Mouse (Mus musculus) olfactory bulb, adult 2 months (tissue): ENCODE measurements around the gene Sirt6. TPM values are rescaled to one million over a fixed set of nuclear protein-coding genes. Genes with fewer than 3 reads are reported as not detected.
A peak's percentile ranks its signal among the peaks of the same experiment; 100 is the strongest.

Source experiments
- H3K27ac ChIP-seq: fragments of 200-500 bp; 2 replicates; pipeline ENCODE4 v1.5.1; 2012; ENCODE audit warnings: low read depth, low read length; ENCODE audit not compliant: insufficient read depth
- H3K4me1 ChIP-seq: fragments of 200-500 bp; 2 replicates; pipeline ENCODE4 v1.6.1; 2012; ENCODE audit warnings: low read length; ENCODE audit not compliant: control insufficient read depth, insufficient read depth
- H3K4me3 ChIP-seq: fragments of 200-500 bp; 2 replicates; pipeline ENCODE4 v1.5.1; 2012; ENCODE audit warnings: mild to moderate bottlenecking, low read depth, low read length, moderate library complexity; ENCODE audit not compliant: insufficient read depth
- CTCF ChIP-seq: fragments of 200-500 bp; IDR thresholded peaks from 2 replicates; pipeline ENCODE4 v1.5.1; 2012; ENCODE audit warnings: low read depth, mild to moderate bottlenecking, low read length, moderate library complexity; ENCODE audit not compliant: insufficient read depth
- POLR2A ChIP-seq: fragments of 200-500 bp; IDR thresholded peaks from 2 replicates; pipeline ENCODE4 v1.6.1; 2012; ENCODE audit warnings: mild to moderate bottlenecking, low read depth, low read length, moderate library complexity; ENCODE audit not compliant: insufficient read depth
- WGBS: fragments of 180-500 bp; shearing (Covaris S2); methylation state at CpG from one replicate; pipeline ENCODE4 v1.1.7; 2018; 5-methylcytosine and 5-hydroxymethylcytosine counted together
- polyA plus RNA-seq: library from polyadenylated mRNA; stranded (reverse); fragments of >200 nt; gene quantifications from 2 replicates; pipeline ENCODE4 v1.2.4, GENCODE M21; 2012; ENCODE audit warnings: low replicate concordance; ENCODE audit not compliant: missing spikeins, insufficient read depth, insufficient read length

Sirt6 gene
- polyA plus RNA-seq, 1 experiment = not detected

- peak within 1 kb of the TSS; percentile 70 for H3K27ac ChIP-seq
- no peak for TF ChIP-seq POLR2A
- TF ChIP-seq CTCF = no peak
- peak within 1 kb of the TSS; percentile 69 for H3K4me3 ChIP-seq
- H3K4me1 ChIP-seq = peaks cover 23% of the 10 kb centered on the region
- WGBS = 85% methylated on average over 16 of the region's 16 CpGs
Measured at GRCm38 (mm10) chr10:81628390-81628789, 793 bp upstream of the Sirt6 start, which contains the start of gene Ankrd24. TSS of gene Ankrd24 (plus strand) at chr10:81628540.

- TF ChIP-seq POLR2A = no peak
- 46% methylated on average over 7 of the region's 7 CpGs for WGBS
- H3K4me3 ChIP-seq = peak overlapping the region; percentile 69
- H3K27ac ChIP-seq = peak overlapping the region; percentile 69
- peaks cover 20% of the 10 kb centered on the region for H3K4me1 ChIP-seq
Measured at GRCm38 (mm10) chr10:81627836-81628220, 231 bp upstream of the Sirt6 start.

GRCm38 (mm10) chr10:81626101-81626993, 1.2 kb downstream of the Sirt6 start:
- Histone ChIP-seq H3K27ac (no peak overlapping the region), H3K4me3 (peak overlapping the region; percentile 69), H3K4me1 (peaks cover 20% of the 10 kb centered on the region)
- 88% methylated on average over 22 of the region's 22 CpGs for WGBS
- TF ChIP-seq CTCF (no peak), POLR2A (no peak)

GRCm38 (mm10) chr10:81623441-81623840, 4.2 kb downstream of the Sirt6 start:
- TF ChIP-seq CTCF = no peak
- no peak for TF ChIP-seq POLR2A
- no peak overlapping the region for H3K4me3 ChIP-seq
- H3K4me1 ChIP-seq = peaks cover 18% of the 10 kb centered on the region
- 72% methylated on average over 8 of the region's 8 CpGs for WGBS
- no peak overlapping the region for H3K27ac ChIP-seq

- 61% methylated on average over 9 of the region's 9 CpGs for WGBS
- no peak for TF ChIP-seq POLR2A
- TF ChIP-seq CTCF = no peak
- Histone ChIP-seq H3K27ac (no peak overlapping the region), H3K4me3 (no peak overlapping the region), H3K4me1 (no peaks in the 10 kb centered on the region)
Measured at GRCm38 (mm10) chr10:81620786-81621185, 6.8 kb downstream of the Sirt6 start.

- 72% methylated on average over 5 of the region's 5 CpGs for WGBS
- H3K4me1 ChIP-seq = no peaks in the 10 kb centered on the region
- no peak overlapping the region for H3K4me3 ChIP-seq
- H3K27ac ChIP-seq = no peak overlapping the region
- TF ChIP-seq CTCF (no peak), POLR2A (no peak)
Measured at GRCm38 (mm10) chr10:81619976-81620375, 7.6 kb downstream of the Sirt6 start.

- 71% methylated on average over 6 of the region's 6 CpGs for WGBS
Measured at GRCm38 (mm10) chr10:81615486-81615885, 12.1 kb downstream of the Sirt6 start.

GRCm38 (mm10) chr10:81612779-81613178, 14.8 kb downstream of the Sirt6 start:
- Histone ChIP-seq H3K4me3 (no peak overlapping the region), H3K27ac (0 out of 2 replicates have a peak overlapping the region, but pooled peaks have one; percentile 8), H3K4me1 (peaks cover 7% of the 10 kb centered on the region)
- WGBS = 63% methylated on average over 3 of the region's 3 CpGs
- no peak for TF ChIP-seq CTCF
- TF ChIP-seq POLR2A = no peak

More at GRCm38 (mm10) chr10:81615486-81615885, 12.1 kb downstream of the Sirt6 start:
- peaks cover 7% of the 10 kb centered on the region for H3K4me1 ChIP-seq
- no peak for TF ChIP-seq CTCF
- H3K27ac ChIP-seq = no peak overlapping the region
- no peak overlapping the region for H3K4me3 ChIP-seq

GRCm38 (mm10) chr10:81608308-81608707, 19.3 kb downstream of the Sirt6 start:
- H3K27ac ChIP-seq = no peak overlapping the region
- TF ChIP-seq CTCF = no peak
- TF ChIP-seq POLR2A = no peak
- peaks cover 15% of the 10 kb centered on the region for H3K4me1 ChIP-seq
- 88% methylated on average over 1 of the region's 1 CpGs for WGBS
- H3K4me3 ChIP-seq = no peak overlapping the region
